Mouse (Mus musculus) liver, embryonic 14 days (tissue): ENCODE data around the gene Gpr137b. TPM values are rescaled to one million over a fixed set of nuclear protein-coding genes. Genes with fewer than 3 reads are reported as not detected.

ENCODE experiments used
- polyA plus RNA-seq: library from polyadenylated mRNA; depleted of rRNA; stranded (reverse); fragments of >200 nt; gene quantifications from 2 replicates; pipeline ENCODE4 v1.2.3, GENCODE M21; 2012; rRNA removed

The Gpr137b gene
- 2.1 and 3.2 TPM in 2 replicates for polyA plus RNA-seq

GRCm38 (mm10) chr13:13393228-13394095, at the start of gene Gpr137b:
Gpr137b (minus strand) TSS chr13:13394014.

GRCm38 (mm10) chr13:13437460-13438015, 43.7 kb upstream of the Gpr137b start, which contains the start of gene Nid1:
Nid1 (plus strand) TSS chr13:13437551.

Other genes with a start within 250 kb of the Gpr137b start
- gene Prl2c5, start 211.3 kb downstream of the Gpr137b start, polyA plus RNA-seq: 0.21 TPM in 1 of 2 replicates, not detected in the other
- gene Nid1, start 43.5 kb upstream of the Gpr137b start, polyA plus RNA-seq: 18.4 and 19.4 TPM in 2 replicates
- 1.5 and 2.6 TPM in 2 replicates for gene Lyst, start 196.4 kb upstream of the Gpr137b start, polyA plus RNA-seq